In genomic region chr2:24560201-24560600, GRCm38 (mm10) we compare ENCODE assay signal across 26 mouse cellular contexts.
"Had no signal": no experiment of that assay in that cellular context is flagged by ENCODE, and none has a peak within 500 bp of the region (broad histone marks: within the 10 kb centered on the region; RNA-seq: fewer than 3 reads in every experiment).

No protein-coding gene starts in this region.

- H3K4me1 ChIP-seq: hindbrain, embryonic 10.5 days; hindbrain, embryonic 12.5 days; intestine, embryonic 15.5 days; limb, embryonic 10.5 days; limb, embryonic 12.5 days had no signal

- H3K36me3 ChIP-seq: heart, embryonic 10.5 days; heart, embryonic 12.5 days; hindbrain, embryonic 10.5 days; hindbrain, embryonic 12.5 days; intestine, embryonic 15.5 days; kidney, embryonic 15.5 days; limb, embryonic 10.5 days; limb, embryonic 12.5 days had no signal

- H3K9ac ChIP-seq: heart, embryonic 12.5 days; hindbrain, embryonic 12.5 days; hindbrain, embryonic 14.5 days; intestine, embryonic 15.5 days; kidney, embryonic 15.5 days; limb, embryonic 12.5 days had no signal

- H3K4me2 ChIP-seq: heart, embryonic 12.5 days; hindbrain, embryonic 12.5 days; hindbrain, embryonic 14.5 days; intestine, embryonic 15.5 days; kidney, embryonic 15.5 days; limb, embryonic 12.5 days; liver, embryonic 11.5 days had no signal

- DNase-seq: gastrocnemius, adult 2 months; gastrocnemius, postnatal 10 days; gastrocnemius, postnatal 25 days; heart, postnatal 10 days; heart, postnatal 4 days; kidney, adult 18-20 months; kidney, adult 9 months; kidney, postnatal 10 days; kidney, postnatal 25 days; kidney, postnatal 4 days; liver had no signal

- H3K27me3 ChIP-seq: heart, embryonic 12.5 days; hindbrain, embryonic 12.5 days; intestine, embryonic 15.5 days; kidney, embryonic 15.5 days; limb, embryonic 12.5 days had no signal

- ATAC-seq: hindbrain, embryonic 16.5 days; inflammation-experienced regulatory T-cells, adult 6 months; intestine, embryonic 15.5 days; intestine, postnatal 0 days had no signal

- H3K27ac ChIP-seq: gastrocnemius, adult 2 months; heart, embryonic 10.5 days; hindbrain, embryonic 10.5 days; hindbrain, embryonic 12.5 days; hindbrain, embryonic 14.5 days; intestine, embryonic 15.5 days; kidney, embryonic 15.5 days; layer of hippocampus, adult 2 months; left cerebral cortex, adult 2 months; limb, embryonic 10.5 days; limb, embryonic 12.5 days had no signal

- H3K4me3 ChIP-seq: gastrocnemius, adult 2 months; heart, embryonic 10.5 days; heart, embryonic 12.5 days; hindbrain, embryonic 10.5 days; hindbrain, embryonic 12.5 days; intestine, embryonic 15.5 days; kidney, embryonic 15.5 days; layer of hippocampus, adult 2 months; left cerebral cortex, adult 2 months; limb, embryonic 10.5 days; limb, embryonic 12.5 days had no signal

- H3K9me3 ChIP-seq: heart, embryonic 10.5 days; heart, embryonic 12.5 days; hindbrain, embryonic 10.5 days; hindbrain, embryonic 12.5 days; intestine, embryonic 15.5 days; kidney, embryonic 15.5 days; limb, embryonic 10.5 days; limb, embryonic 12.5 days had no signal
